Mouse (Mus musculus): ENCODE data around the gene Cpxm2. TPM values are rescaled to one million over a fixed set of nuclear protein-coding genes. Genes with fewer than 3 reads are reported as not detected.

The Cpxm2 gene
- total RNA-seq, 2 experiments from 2014 or later, result 3.1 to 4.0 TPM

DNA sequence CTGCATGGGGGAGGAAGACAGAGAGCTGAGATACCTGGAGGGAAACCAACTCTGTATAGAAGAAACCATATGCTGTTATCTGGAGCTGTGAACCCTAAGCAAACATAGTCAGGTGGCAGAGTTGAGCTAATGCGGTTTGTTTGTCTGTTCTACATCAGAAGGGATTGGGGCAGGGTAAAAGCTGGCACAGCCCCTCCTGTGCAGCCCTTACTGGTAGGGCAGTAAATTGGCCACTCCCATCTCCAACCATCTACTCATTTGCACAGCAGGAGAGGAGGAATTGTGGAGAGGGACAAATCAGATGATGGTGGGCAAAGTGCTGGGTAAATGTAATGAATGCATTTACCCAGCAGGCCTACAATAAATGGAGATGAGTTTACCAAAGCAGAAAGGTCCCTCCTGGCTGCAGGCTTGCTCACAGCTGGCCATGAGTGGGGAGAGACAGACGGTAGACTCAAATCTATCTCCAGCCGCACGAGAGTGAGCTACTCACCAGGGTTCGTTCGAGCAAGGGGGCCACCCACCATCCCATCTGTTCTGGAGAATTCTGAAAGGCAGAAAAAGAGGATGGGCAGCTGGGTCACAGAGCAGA lies 122.5 kb downstream of the Cpxm2 start:
- DNase-seq (ENCODE audit: low spot score in 2 of 2), result peak; percentile 24 to 29

DNA sequence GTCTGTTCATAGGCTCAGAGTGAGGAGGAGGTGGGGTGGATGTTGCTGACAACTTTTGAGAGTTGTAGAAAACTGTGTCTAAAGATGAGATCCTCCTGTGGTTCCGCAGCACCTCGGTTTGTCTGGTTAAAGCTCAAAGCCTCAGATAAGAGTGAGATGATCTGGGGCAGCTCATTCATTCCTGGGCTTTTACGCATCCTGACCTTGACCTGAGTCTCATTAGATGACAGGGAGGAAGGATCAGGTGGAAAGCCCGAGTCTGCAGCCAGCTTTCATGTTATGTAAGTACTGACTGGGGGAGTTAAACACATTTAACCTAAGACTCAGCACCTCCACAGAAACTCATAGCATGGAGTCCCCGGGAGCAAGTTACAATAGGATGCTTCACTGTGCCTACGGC lies 127.9 kb downstream of the Cpxm2 start:
- no peak for DNase-seq (ENCODE audit: low spot score in 2 of 2)

DNA sequence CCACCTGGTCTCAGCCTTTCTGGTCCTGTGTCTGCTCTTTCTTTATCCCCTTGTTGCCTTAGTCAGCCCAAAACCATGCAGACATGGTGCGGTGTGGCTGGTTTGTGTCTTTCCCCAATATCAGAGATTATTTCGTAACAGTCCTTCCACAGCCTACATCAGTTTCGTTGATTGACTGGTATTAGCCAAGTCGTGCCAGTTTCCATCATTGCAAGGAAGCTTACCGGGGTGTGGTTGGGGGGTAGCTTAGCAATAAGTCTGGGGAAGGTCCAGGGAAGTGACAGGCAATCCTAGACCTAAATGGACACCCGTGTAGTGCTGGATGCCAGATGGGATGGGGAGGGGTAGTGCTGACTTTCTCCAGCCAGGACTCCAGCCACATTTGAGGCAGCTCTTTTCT lies 128.9 kb downstream of the Cpxm2 start:
- no peak for DNase-seq (ENCODE audit: low spot score in 2 of 2)

DNA sequence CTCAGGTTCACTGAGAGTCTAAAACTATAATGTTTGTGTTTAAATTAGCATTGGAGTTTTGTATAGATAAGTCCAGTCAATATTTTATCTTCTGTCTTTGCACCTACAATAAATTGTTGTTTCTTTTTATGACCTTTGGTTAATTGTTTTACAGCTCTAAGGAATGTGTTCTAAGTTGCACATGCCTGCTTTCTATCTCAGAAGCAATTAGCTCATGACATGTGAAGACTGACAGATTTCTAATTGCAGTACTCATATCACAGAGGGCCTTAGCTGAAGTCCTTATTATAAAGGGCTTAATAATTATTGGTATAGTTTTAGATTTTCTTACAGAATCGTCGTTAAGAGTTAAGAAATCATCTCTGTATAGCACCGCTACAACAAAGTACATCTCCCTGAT lies 138.6 kb downstream of the Cpxm2 start:
- DNase-seq (ENCODE audit: low spot score in 2 of 2), result no peak

- DNase-seq (ENCODE audit: low spot score in 2 of 2), result no peak
Measured at GRCm38 (mm10) chr7:132015193-132015592, 139.3 kb downstream of the Cpxm2 start.

DNA sequence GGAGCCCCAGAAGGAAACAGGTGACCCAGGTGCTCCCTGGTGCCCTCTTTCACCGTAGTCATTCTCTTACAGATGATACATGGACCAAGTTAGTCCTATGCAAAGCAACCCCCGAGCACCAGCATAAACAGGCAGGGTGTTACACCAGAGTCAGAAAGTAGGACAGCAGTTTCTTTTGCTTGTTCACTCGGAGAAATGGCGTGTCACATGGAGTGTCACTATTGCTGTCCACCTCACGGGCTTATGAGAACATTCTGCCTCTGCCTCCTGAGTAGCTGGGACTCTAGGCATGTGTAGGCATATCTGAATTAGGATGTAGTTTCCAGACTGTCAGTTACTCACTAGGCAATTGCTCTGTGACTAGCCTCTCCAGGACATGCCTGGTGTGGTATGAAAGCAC lies 140.6 kb downstream of the Cpxm2 start:
- no peak for DNase-seq (ENCODE audit: low spot score in 2 of 2)

DNA sequence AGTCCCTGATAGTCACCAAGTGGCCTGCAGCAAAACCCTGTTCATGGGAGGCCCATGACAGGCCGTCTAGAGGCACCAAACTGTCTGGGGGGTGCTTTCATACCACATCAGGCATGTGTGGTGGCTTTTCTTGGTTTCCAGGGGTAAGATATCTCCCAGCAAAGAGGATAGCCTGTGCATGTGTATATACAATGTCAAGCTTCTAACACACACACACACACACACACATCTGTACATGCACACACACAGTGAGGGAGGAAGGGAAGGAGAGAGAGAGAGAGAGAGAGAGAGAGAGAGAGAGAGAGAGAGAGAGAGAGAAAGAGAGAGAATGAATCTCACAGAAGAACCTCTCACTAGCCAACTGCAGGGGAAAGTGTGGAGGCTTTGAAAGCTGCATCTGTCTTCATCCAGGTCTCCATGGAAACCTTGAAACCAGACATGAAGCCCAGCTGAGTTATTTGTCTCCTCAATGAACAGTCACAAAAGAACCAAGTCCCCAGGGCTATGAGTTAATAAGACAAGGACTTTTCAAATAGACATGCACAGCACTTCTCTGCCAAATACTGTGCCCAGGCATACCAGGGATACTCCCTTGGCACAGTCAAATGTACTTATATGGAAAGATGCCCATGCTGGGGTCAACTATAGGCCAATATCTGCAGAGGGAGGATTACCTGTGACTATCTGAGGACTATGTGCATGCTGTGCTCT lies 141.4 kb downstream of the Cpxm2 start:
- peak; percentile 21 to 71 for DNase-seq (ENCODE audit: low spot score in 2 of 2)

GRCm38 (mm10) chr7:132009002-132009401 lies 145.5 kb downstream of the Cpxm2 start:
- DNase-seq (ENCODE audit: low spot score in 2 of 2), result no peak

DNA sequence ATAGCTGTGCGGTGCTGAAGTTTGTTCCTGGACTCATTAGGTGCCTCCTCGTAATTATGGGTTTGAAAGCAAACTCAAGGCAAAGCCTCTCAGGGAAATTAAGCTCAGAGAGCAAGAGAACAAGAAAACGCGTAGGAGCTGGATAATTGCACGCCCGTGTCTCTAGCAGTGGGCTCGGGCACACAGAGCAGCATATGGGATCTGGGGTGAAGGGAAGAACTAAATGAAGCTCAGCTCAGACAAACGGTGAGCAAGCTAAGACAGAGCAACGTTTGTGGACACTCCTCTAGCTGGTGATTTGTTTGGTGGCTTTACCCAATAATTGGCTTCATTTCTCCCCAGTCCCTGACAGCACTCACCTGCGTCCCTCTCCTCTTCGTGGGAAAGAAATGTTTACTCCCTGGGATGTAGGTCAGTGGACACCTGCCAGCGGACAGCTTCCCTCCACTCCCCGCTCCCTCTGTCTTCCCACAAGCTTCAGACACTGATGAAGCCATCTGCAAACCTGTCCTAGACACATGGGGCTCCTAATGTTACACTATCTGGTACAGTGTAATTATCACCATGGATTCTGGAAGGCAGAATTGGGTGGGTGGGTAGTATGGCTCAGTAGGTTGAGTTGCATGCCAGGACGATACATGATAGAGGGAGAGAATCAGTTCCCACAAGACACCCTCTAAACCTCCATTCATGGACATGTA lies 148.4 kb downstream of the Cpxm2 start:
- peak; percentile 37 to 64 for DNase-seq (ENCODE audit: low spot score in 2 of 2)

DNA sequence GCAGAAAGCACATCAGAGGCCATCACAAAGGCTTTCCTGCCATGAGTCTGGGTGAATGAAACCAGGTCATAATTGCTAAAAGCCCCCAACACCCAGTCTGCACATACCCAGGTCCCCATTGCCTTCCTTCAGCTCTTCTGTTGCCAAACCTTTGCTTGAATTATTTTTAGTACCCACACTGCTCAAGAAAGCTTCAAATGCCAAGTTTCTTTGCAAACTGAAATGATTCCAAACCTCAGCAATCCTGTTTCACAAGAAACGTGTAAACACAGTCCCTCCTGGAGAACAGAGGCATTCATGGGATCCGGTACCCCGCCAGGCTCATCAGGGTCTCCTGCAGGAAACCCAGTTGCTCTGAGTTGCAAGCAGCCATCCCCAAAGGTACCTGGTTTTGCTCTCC lies 161.7 kb downstream of the Cpxm2 start:
- no peak for DNase-seq (ENCODE audit: low spot score in 2 of 2)

DNA sequence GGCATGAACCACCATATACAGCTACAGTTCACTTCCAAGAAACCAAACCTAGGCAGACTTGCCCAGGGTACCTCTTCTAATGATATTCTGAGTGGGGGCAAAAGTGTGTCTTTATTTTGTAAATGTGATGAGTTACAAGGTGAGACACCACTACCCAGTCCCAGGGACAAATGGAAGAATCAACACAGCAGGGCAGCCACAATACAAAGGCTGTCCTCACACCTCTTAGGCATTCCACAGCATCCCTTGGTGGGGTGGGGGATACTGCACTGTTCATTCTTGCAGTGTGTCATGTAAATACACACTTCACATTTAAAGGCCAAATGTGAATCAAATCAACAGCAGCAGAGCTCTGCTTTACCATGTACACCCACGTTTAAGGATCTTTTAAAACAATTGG lies 162.3 kb downstream of the Cpxm2 start:
- DNase-seq (ENCODE audit: low spot score in 2 of 2), result no peak

- no peak for DNase-seq (ENCODE audit: low spot score in 2 of 2)
Measured at GRCm38 (mm10) chr7:131989056-131989455, 165.5 kb downstream of the Cpxm2 start.

Other genes starting within 250 kb of the Cpxm2 start
- gene Gpr26, start 188.3 kb downstream of the Cpxm2 start, total RNA-seq (2021), result 10 to 100 TPM; 57.8 to 62.5 TPM
- 10 to 100 TPM; 33.8 to 37.6 TPM for gene Chst15, start 162.5 kb upstream of the Cpxm2 start, total RNA-seq (2021)

Measured in layer of hippocampus, postnatal 14 days (tissue).